Mouse (Mus musculus): ENCODE results near the gene Cers6. TPM values are rescaled to one million over a fixed set of nuclear protein-coding genes. Genes with fewer than 3 reads are reported as not detected.

Cers6 gene
- polyA plus RNA-seq, 1 experiment = 21.1 TPM

DNA sequence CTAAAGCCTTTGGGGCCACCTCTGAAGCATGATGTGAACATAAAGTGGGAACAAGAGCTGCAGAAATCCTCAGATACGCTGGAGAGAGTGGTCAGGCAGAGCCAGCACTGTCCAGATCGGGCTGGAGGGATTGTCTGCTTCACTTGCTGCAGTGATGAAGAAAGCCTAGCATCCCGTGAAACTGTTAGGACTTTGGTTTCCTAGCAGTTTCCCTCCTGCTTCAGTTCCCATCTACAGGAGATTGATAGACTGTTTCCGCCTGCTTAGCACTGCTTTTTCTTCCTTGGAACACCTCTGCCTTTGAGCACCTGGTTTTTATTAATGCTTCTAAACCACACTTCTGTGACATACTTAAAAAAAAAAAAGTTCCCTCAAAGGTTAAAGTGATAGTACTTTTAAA, 160.3 kb downstream of the Cers6 start:
- TF ChIP-seq CTCF (IDR thresholded peaks at IDR 0.05; ENCODE audit: borderline replicate concordance, control insufficient read depth, extremely low read depth, insufficient read depth, low read length, poor library complexity) = no peak
- no peak for TF ChIP-seq POLR2A (IDR thresholded peaks at IDR 0.05; ENCODE audit: control insufficient read depth, extremely low read depth, insufficient read depth, low read length, poor library complexity)
- Histone ChIP-seq H3K27ac (ENCODE audit: control insufficient read depth, insufficient read depth, low read length) (no peak overlapping the region), H3K4me3 (ENCODE audit: control insufficient read depth, insufficient read depth, low read length) (no peak overlapping the region), H3K4me1 (replicated peaks; ENCODE audit: control insufficient read depth, insufficient read depth, low read length) (no peaks in the 10 kb centered on the region), H3K27me3 (ENCODE audit: control insufficient read depth, insufficient read depth, low read length) (no peaks in the 10 kb centered on the region), H3K36me3 (ENCODE audit: control insufficient read depth, insufficient read depth, low read length) (no peaks in the 10 kb centered on the region)
- 90% methylated on average over 4 of the region's 4 CpGs for WGBS
- DNase-seq = no peak

DNA sequence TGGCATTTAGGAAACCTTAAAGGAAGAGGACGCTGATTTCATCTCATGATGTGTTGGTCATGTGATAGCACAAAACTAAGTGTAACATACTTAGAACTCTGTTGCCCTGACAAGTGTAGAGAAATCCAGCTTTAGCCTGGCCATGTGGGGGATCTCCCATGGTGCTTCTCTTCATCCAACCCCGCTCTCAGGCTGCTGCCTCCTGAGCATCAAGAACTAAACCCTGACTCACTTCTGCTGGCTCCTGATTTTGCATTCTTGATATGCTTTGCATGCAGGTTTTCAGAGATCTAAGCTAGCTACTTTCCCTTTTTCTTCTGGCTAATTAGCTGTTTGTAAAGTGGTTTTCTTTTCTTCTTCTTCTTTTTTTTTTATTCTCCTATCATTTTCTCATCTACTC, 163.6 kb downstream of the Cers6 start:
- DNase-seq = no peak
- no peak overlapping the region for H3K4me3 ChIP-seq (ENCODE audit: control insufficient read depth, insufficient read depth, low read length)
- H3K27me3 ChIP-seq (ENCODE audit: control insufficient read depth, insufficient read depth, low read length) = no peaks in the 10 kb centered on the region
- H3K36me3 ChIP-seq (ENCODE audit: control insufficient read depth, insufficient read depth, low read length) = no peaks in the 10 kb centered on the region
- WGBS = 93% methylated on average over 2 of the region's 2 CpGs
- H3K4me1 ChIP-seq (replicated peaks; ENCODE audit: control insufficient read depth, insufficient read depth, low read length) = no peaks in the 10 kb centered on the region
- TF ChIP-seq CTCF (IDR thresholded peaks at IDR 0.05; ENCODE audit: borderline replicate concordance, control insufficient read depth, extremely low read depth, insufficient read depth, low read length, poor library complexity) (no peak), POLR2A (IDR thresholded peaks at IDR 0.05; ENCODE audit: control insufficient read depth, extremely low read depth, insufficient read depth, low read length, poor library complexity) (no peak)
- no peak overlapping the region for H3K27ac ChIP-seq (ENCODE audit: control insufficient read depth, insufficient read depth, low read length)

DNA sequence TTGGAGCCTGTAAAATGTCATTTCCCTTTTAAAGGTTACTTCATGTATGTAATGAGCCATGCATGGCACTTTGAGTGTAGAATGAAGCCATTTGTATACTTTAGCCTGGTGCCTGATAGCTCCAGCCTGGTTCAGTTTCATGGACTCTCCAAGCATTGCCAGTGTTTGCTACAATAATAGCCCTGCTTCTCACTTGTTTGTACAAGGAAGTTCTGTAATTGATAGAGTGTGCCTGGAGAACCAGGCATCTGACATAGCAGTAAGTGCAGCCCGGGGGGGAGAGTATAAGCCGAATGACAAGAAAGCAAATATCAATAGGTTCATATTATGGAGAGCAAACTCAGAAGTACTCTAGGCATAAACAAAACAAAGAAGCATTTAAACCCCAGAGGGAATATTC, 171.3 kb downstream of the Cers6 start:
- no peak overlapping the region for H3K27ac ChIP-seq (ENCODE audit: control insufficient read depth, insufficient read depth, low read length)
- no peaks in the 10 kb centered on the region for H3K4me1 ChIP-seq (replicated peaks; ENCODE audit: control insufficient read depth, insufficient read depth, low read length)
- H3K27me3 ChIP-seq (ENCODE audit: control insufficient read depth, insufficient read depth, low read length) = no peaks in the 10 kb centered on the region
- no peak overlapping the region for H3K4me3 ChIP-seq (ENCODE audit: control insufficient read depth, insufficient read depth, low read length)
- H3K36me3 ChIP-seq (ENCODE audit: control insufficient read depth, insufficient read depth, low read length) = no peaks in the 10 kb centered on the region
- no peak for DNase-seq
- TF ChIP-seq CTCF (IDR thresholded peaks at IDR 0.05; ENCODE audit: borderline replicate concordance, control insufficient read depth, extremely low read depth, insufficient read depth, low read length, poor library complexity) (no peak), POLR2A (IDR thresholded peaks at IDR 0.05; ENCODE audit: control insufficient read depth, extremely low read depth, insufficient read depth, low read length, poor library complexity) (no peak)
- WGBS = 95% methylated on average over 2 of the region's 2 CpGs

DNA sequence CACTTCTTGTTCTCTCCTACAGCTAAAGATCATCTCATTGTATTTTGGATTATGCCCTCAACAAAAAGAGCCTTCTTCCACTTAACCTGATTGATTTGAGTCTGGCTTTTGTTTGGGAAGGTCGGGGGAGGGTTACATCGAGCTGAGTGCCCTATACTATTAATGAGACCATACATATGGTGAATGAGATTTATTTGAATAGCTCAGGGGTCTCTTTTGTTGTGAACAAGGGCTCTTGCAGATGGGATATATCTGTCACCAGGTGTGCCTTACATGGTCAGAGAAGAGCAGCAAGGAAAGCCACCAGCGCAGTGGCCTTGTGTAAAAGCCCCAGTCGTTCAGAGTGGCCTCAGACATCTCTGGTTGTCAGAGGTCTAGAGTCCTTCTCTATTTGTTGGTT, 174.2 kb downstream of the Cers6 start:
- Histone ChIP-seq H3K27ac (ENCODE audit: control insufficient read depth, insufficient read depth, low read length) (no peak overlapping the region), H3K4me1 (replicated peaks; ENCODE audit: control insufficient read depth, insufficient read depth, low read length) (no peaks in the 10 kb centered on the region), H3K36me3 (ENCODE audit: control insufficient read depth, insufficient read depth, low read length) (no peaks in the 10 kb centered on the region), H3K4me3 (ENCODE audit: control insufficient read depth, insufficient read depth, low read length) (no peak overlapping the region), H3K27me3 (ENCODE audit: control insufficient read depth, insufficient read depth, low read length) (no peaks in the 10 kb centered on the region)
- WGBS = 94% methylated on average over 4 of the region's 4 CpGs
- no peak for TF ChIP-seq POLR2A (IDR thresholded peaks at IDR 0.05; ENCODE audit: control insufficient read depth, extremely low read depth, insufficient read depth, low read length, poor library complexity)
- no peak for TF ChIP-seq CTCF (IDR thresholded peaks at IDR 0.05; ENCODE audit: borderline replicate concordance, control insufficient read depth, extremely low read depth, insufficient read depth, low read length, poor library complexity)
- no peak for DNase-seq

DNA sequence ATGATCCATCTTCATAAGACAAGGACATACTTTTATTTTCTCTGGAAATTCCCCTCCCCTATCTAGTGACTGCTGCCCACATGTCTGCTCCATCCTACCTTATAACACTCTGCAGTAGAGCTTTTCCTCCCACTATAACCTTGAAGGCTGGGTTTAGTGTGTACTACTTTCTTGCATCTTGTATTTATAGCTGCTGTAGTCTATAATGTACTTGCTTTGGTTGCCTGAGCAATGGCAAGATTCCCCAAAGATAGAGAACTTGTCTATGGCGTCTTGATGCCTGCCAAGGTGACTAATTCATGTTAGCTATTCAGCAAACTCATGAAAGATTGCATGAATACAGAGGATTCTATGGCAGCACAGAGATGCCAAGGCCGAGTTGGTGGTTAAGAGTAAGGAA, 176.1 kb downstream of the Cers6 start:
- H3K4me1 ChIP-seq (replicated peaks; ENCODE audit: control insufficient read depth, insufficient read depth, low read length) = no peaks in the 10 kb centered on the region
- 91% methylated on average over 2 of the region's 2 CpGs for WGBS
- no peaks in the 10 kb centered on the region for H3K36me3 ChIP-seq (ENCODE audit: control insufficient read depth, insufficient read depth, low read length)
- H3K27ac ChIP-seq (ENCODE audit: control insufficient read depth, insufficient read depth, low read length) = no peak overlapping the region
- no peak for TF ChIP-seq POLR2A (IDR thresholded peaks at IDR 0.05; ENCODE audit: control insufficient read depth, extremely low read depth, insufficient read depth, low read length, poor library complexity)
- no peak for TF ChIP-seq CTCF (IDR thresholded peaks at IDR 0.05; ENCODE audit: borderline replicate concordance, control insufficient read depth, extremely low read depth, insufficient read depth, low read length, poor library complexity)
- no peak for DNase-seq
- H3K4me3 ChIP-seq (ENCODE audit: control insufficient read depth, insufficient read depth, low read length) = no peak overlapping the region
- no peaks in the 10 kb centered on the region for H3K27me3 ChIP-seq (ENCODE audit: control insufficient read depth, insufficient read depth, low read length)

DNA sequence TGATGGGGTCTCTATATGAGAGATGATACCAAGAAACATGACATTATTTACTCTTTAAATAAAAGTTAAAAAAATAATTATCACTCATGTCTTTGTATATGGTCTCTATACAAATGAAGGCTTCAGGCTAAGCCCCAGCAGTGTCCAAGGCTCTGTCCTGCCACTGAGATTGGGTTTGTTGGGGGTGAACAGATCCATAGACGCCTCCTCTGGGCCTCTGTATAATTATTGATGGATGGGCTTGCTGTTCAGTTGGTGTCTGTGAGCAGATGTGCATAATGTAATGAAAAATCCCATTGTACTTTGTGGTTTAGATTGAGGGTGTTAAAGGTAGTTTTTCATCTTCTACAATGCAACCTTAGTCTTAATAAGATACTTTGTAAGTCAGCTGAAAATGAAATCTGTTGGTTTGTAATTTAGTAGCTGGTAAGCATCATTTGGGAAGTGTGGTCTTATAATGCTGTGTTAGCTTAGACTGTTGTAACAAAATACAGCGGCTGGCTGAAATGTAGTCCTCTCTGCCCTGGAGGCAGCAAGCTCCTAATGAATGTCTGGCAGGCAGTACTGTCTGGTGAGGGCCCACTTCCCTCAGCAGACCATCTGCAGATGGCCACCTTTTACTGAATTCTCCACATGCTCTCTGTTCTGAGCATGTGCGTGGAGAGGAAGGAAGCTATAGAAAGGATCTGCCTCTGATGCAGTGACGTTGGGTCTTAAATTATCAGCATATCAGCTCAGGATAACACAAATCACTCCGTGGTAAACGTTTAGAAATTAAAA, 181.3 kb downstream of the Cers6 start:
- Histone ChIP-seq H3K4me3 (ENCODE audit: control insufficient read depth, insufficient read depth, low read length) (no peak overlapping the region), H3K27ac (ENCODE audit: control insufficient read depth, insufficient read depth, low read length) (no peak overlapping the region), H3K4me1 (replicated peaks; ENCODE audit: control insufficient read depth, insufficient read depth, low read length) (peaks cover 2% of the 10 kb centered on the region), H3K36me3 (ENCODE audit: control insufficient read depth, insufficient read depth, low read length) (no peaks in the 10 kb centered on the region), H3K27me3 (ENCODE audit: control insufficient read depth, insufficient read depth, low read length) (no peaks in the 10 kb centered on the region)
- TF ChIP-seq POLR2A (IDR thresholded peaks at IDR 0.05; ENCODE audit: control insufficient read depth, extremely low read depth, insufficient read depth, low read length, poor library complexity) = no peak
- TF ChIP-seq CTCF (IDR thresholded peaks at IDR 0.05; ENCODE audit: borderline replicate concordance, control insufficient read depth, extremely low read depth, insufficient read depth, low read length, poor library complexity) = no peak
- 70% methylated on average over 6 of the region's 6 CpGs for WGBS
- no peak for DNase-seq
